Mouse (Mus musculus): ENCODE results near the gene Triobp. TPM values are rescaled to one million over a fixed set of nuclear protein-coding genes. Genes with fewer than 3 reads are reported as not detected.

Gene Triobp
- polyA plus RNA-seq, 1 experiment, result 11.0 TPM

- H3K4me3 ChIP-seq (ENCODE audit: insufficient read depth, low read length), result no peak overlapping the region
- TF ChIP-seq CTCF (IDR thresholded peaks at IDR 0.05; ENCODE audit: extremely low read depth, insufficient read depth, low read length) (no peak), POLR2A (IDR thresholded peaks at IDR 0.05; ENCODE audit: extremely low read depth, insufficient read depth, low read length) (no peak)
- no peak overlapping the region for H3K27ac ChIP-seq (ENCODE audit: insufficient read depth, low read length)
- H3K4me1 ChIP-seq (ENCODE audit: control insufficient read depth, insufficient read depth, low read length), result peaks cover 4% of the 10 kb centered on the region
Measured at GRCm38 (mm10) chr15:78990970-78991525, 43.5 kb downstream of the Triobp start.

DNA sequence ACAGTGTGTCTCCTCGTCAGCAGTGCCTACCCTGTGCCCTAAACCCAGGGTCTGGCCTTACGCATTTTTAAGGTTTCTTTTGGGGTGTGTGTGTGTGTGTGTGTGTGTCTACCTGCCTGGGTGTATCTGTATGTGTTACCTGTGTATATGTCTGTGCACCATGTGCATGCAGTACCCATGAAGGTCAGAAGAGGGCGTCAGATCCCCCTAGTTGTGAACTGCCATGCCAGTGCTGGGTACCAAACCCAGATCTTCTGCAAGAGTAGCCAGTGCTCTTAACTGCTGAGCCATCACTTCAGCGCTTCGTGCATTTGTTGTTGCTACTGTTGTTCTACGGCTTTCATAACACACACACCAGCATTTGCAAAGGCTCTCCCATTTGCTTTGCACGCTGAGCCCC, 44.7 kb downstream of the Triobp start:
- H3K4me3 ChIP-seq (ENCODE audit: insufficient read depth, low read length), result no peak overlapping the region
- H3K4me1 ChIP-seq (ENCODE audit: control insufficient read depth, insufficient read depth, low read length), result peaks cover 4% of the 10 kb centered on the region
- TF ChIP-seq POLR2A (IDR thresholded peaks at IDR 0.05; ENCODE audit: extremely low read depth, insufficient read depth, low read length) (no peak), CTCF (IDR thresholded peaks at IDR 0.05; ENCODE audit: extremely low read depth, insufficient read depth, low read length) (no peak)
- no peak overlapping the region for H3K27ac ChIP-seq (ENCODE audit: insufficient read depth, low read length)

DNA sequence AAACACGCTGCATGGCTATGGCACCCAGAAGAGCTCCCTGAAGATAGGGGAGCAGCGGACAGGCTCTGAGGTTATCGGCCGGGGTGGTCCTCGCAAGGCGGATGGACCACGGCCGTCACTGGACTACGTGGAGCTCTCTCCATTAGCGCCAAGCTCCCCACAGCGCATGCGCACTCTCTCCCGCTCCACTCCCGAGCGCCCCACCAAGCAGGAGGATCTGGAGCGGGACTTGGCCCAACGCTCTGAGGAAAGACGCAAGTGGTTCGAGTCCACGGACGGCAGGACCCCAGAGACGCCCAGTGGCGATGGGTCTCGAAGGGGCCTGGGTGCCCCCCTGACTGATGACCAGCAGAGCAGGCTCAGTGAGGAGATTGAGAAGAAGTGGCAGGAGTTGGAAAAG, 45.4 kb downstream of the Triobp start:
- H3K4me1 ChIP-seq (ENCODE audit: control insufficient read depth, insufficient read depth, low read length), result peaks cover 4% of the 10 kb centered on the region
- H3K4me3 ChIP-seq (ENCODE audit: insufficient read depth, low read length), result no peak overlapping the region
- TF ChIP-seq CTCF (IDR thresholded peaks at IDR 0.05; ENCODE audit: extremely low read depth, insufficient read depth, low read length) (no peak), POLR2A (IDR thresholded peaks at IDR 0.05; ENCODE audit: extremely low read depth, insufficient read depth, low read length) (no peak)
- no peak overlapping the region for H3K27ac ChIP-seq (ENCODE audit: insufficient read depth, low read length)

DNA sequence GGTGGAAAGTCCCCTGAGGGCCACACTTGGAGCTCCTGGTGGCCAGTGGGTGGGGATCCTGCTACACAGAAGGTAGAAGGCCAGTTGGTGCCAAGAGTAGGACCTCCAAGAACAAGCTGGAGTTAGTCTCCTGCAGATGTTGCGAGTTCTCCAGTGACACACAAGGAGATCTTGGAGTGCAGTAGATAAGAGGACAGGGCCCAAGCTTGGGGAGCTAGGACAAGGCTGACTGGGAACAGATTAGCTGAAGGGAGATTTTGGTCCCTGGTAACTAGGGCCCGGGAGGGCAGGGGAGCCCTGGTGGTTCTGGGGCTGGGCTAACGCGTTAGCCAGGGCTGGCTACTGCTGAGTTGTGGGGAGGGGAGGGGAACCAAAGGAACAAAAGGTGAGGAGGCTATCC, 48.4 kb downstream of the Triobp start:
- Histone ChIP-seq H3K4me1 (ENCODE audit: control insufficient read depth, insufficient read depth, low read length) (no peaks in the 10 kb centered on the region), H3K4me3 (ENCODE audit: insufficient read depth, low read length) (no peak overlapping the region), H3K27ac (ENCODE audit: insufficient read depth, low read length) (no peak overlapping the region)
- TF ChIP-seq POLR2A (IDR thresholded peaks at IDR 0.05; ENCODE audit: extremely low read depth, insufficient read depth, low read length) (no peak), CTCF (IDR thresholded peaks at IDR 0.05; ENCODE audit: extremely low read depth, insufficient read depth, low read length) (no peak)

GRCm38 (mm10) chr15:78996663-78997062, 49.1 kb downstream of the Triobp start:
- Histone ChIP-seq H3K4me1 (ENCODE audit: control insufficient read depth, insufficient read depth, low read length) (no peaks in the 10 kb centered on the region), H3K4me3 (ENCODE audit: insufficient read depth, low read length) (no peak overlapping the region), H3K27ac (ENCODE audit: insufficient read depth, low read length) (no peak overlapping the region)
- TF ChIP-seq POLR2A (IDR thresholded peaks at IDR 0.05; ENCODE audit: extremely low read depth, insufficient read depth, low read length), result no peak
- TF ChIP-seq CTCF (IDR thresholded peaks at IDR 0.05; ENCODE audit: extremely low read depth, insufficient read depth, low read length), result no peak

- no peak overlapping the region for H3K27ac ChIP-seq (ENCODE audit: insufficient read depth, low read length)
- H3K4me3 ChIP-seq (ENCODE audit: insufficient read depth, low read length), result no peak overlapping the region
- TF ChIP-seq CTCF (IDR thresholded peaks at IDR 0.05; ENCODE audit: extremely low read depth, insufficient read depth, low read length) (no peak), POLR2A (IDR thresholded peaks at IDR 0.05; ENCODE audit: extremely low read depth, insufficient read depth, low read length) (no peak)
Measured at GRCm38 (mm10) chr15:78998348-78998747, 50.8 kb downstream of the Triobp start.

DNA sequence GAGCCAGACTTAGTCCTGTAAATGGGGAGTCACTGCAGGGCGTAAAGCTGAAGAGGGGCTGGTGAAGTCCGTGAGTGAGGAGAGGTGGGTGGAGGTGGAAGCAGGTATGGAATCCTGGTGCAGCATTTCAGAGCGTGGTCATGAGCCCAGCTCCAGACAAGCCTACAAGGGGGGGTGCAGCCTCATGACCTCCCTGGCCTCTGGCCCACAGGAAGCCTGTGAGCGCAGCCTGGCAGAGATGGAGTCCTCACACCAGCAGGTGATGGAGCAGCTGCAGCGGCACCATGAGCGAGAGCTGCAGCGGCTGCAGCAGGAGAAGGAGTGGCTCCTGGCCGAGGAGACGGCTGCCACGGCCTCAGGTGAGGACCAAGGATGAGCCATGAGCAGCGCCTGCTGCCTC, 52.1 kb downstream of the Triobp start:
- H3K4me1 ChIP-seq (ENCODE audit: control insufficient read depth, insufficient read depth, low read length), result no peaks in the 10 kb centered on the region
- no peak overlapping the region for H3K27ac ChIP-seq (ENCODE audit: insufficient read depth, low read length)
- H3K4me3 ChIP-seq (ENCODE audit: insufficient read depth, low read length), result no peak overlapping the region
- TF ChIP-seq CTCF (IDR thresholded peaks at IDR 0.05; ENCODE audit: extremely low read depth, insufficient read depth, low read length) (no peak), POLR2A (IDR thresholded peaks at IDR 0.05; ENCODE audit: extremely low read depth, insufficient read depth, low read length) (no peak)

More at GRCm38 (mm10) chr15:78998348-78998747, 50.8 kb downstream of the Triobp start:
- no peaks in the 10 kb centered on the region for H3K4me1 ChIP-seq (ENCODE audit: control insufficient read depth, insufficient read depth, low read length)

DNA sequence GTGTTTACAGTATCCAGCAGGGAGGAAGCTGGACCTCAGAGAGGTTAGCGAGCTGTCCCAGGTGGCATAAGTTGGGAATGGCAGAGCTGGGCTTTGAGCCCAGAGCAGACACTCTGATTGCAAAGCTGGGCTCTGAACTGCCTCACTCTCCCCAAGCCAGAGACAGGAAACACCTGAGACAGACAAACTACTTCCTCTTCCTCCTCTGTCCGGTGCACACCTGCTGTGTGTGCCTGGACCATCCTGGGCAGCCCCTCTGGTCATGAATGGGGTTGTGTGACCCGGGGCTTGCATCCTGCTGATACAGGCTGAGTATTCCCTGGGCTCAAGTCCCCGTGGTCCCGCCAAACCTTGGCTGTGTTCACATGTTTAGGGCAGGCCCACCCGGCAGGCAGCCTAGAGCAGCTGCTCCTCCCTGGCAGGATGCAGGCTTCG, 52.9 kb downstream of the Triobp start:
- TF ChIP-seq CTCF (IDR thresholded peaks at IDR 0.05; ENCODE audit: extremely low read depth, insufficient read depth, low read length) (no peak), POLR2A (IDR thresholded peaks at IDR 0.05; ENCODE audit: extremely low read depth, insufficient read depth, low read length) (no peak)
- no peak overlapping the region for H3K27ac ChIP-seq (ENCODE audit: insufficient read depth, low read length)

GRCm38 (mm10) chr15:79001559-79001958, 54.0 kb downstream of the Triobp start:
- TF ChIP-seq CTCF (IDR thresholded peaks at IDR 0.05; ENCODE audit: extremely low read depth, insufficient read depth, low read length) (no peak), POLR2A (IDR thresholded peaks at IDR 0.05; ENCODE audit: extremely low read depth, insufficient read depth, low read length) (no peak)
- Histone ChIP-seq H3K27ac (ENCODE audit: insufficient read depth, low read length) (no peak overlapping the region), H3K4me1 (ENCODE audit: control insufficient read depth, insufficient read depth, low read length) (no peaks in the 10 kb centered on the region), H3K4me3 (ENCODE audit: insufficient read depth, low read length) (no peak overlapping the region)

More for the DNA sequence above, 52.9 kb downstream of the Triobp start:
- Histone ChIP-seq H3K4me1 (ENCODE audit: control insufficient read depth, insufficient read depth, low read length) (no peaks in the 10 kb centered on the region), H3K4me3 (ENCODE audit: insufficient read depth, low read length) (no peak overlapping the region)

DNA sequence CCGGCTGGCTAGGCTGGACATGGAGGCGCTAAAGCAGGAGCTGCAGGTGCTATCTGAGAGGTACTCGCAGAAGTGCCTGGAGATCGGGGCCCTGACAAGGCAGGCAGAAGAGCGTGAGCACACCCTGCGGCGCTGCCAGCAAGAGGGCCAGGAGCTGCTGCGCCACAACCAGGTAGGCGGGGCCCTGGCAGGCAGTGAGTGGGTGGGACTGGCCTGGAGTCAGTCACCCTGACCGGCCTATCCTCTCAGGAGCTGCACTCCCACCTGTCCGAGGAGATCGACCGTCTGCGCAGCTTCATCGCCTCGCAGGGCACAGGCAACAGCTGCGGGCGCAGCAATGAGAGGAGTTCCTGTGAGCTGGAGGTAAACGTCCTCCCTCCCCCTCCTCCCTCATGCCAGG, 54.5 kb downstream of the Triobp start:
- Histone ChIP-seq H3K4me1 (ENCODE audit: control insufficient read depth, insufficient read depth, low read length) (no peaks in the 10 kb centered on the region), H3K27ac (ENCODE audit: insufficient read depth, low read length) (no peak overlapping the region), H3K4me3 (ENCODE audit: insufficient read depth, low read length) (no peak overlapping the region)
- TF ChIP-seq POLR2A (IDR thresholded peaks at IDR 0.05; ENCODE audit: extremely low read depth, insufficient read depth, low read length) (no peak), CTCF (IDR thresholded peaks at IDR 0.05; ENCODE audit: extremely low read depth, insufficient read depth, low read length) (no peak)

Measured in cortical plate, adult 2 months (tissue).